Mouse (Mus musculus) olfactory bulb, adult 2 months (tissue): Measurements from ENCODE around the gene Asb10.

ENCODE experiments used
- CTCF ChIP-seq: fragments of 200-500 bp; IDR thresholded peaks from 2 replicates; pipeline ENCODE4 v1.5.1; 2012; ENCODE audit warnings: low read depth, mild to moderate bottlenecking, low read length, moderate library complexity; ENCODE audit not compliant: insufficient read depth
- POLR2A ChIP-seq: fragments of 200-500 bp; IDR thresholded peaks from 2 replicates; pipeline ENCODE4 v1.6.1; 2012; ENCODE audit warnings: mild to moderate bottlenecking, low read depth, low read length, moderate library complexity; ENCODE audit not compliant: insufficient read depth

DNA sequence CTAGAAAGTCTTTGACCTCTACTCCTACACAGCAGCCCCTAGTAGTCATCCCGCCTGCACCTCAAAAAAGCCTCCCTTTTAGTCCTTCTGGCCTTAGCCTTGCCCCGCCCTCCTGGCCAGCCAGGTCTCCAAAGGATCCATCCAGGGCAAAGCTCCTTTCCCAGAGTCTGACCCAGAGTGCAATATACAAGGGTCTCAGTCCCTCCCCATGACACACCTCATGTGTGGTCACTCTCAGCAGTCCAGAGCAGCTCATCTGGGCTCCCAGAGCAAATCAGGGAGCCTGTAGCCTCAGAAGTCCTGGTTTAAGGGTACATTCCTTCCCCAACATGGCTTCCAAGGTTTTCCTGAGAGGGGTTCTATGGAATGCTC is 10.5 kb upstream of the Asb10 start:
- TF ChIP-seq POLR2A (no peak), CTCF (no peak)
